Mouse (Mus musculus) urinary bladder, postnatal 4 days (tissue): ENCODE results near the gene Fam50b.

Source experiments
- DNase-seq, 2 experiments: peaks; one replicate each; pipeline ENCODE4 v3.0.0; 2021 to 2022; ENCODE audit warnings: low spot score in 2 of 2

The Fam50b gene

DNA sequence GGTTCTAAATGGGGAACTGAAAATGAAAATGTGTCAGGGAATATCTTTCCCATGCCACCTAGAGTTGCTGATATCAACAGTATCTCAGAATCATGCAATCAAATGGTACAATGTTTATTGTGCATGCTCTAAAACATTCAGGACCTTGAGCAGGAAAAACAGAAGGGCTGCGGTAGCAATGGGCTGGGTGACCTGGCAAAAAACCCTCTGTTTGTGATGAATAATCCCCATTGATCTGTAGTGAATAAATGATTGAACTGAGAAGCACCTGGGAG, 4.0 kb downstream of the Fam50b start:
- no peak for DNase-seq

DNA sequence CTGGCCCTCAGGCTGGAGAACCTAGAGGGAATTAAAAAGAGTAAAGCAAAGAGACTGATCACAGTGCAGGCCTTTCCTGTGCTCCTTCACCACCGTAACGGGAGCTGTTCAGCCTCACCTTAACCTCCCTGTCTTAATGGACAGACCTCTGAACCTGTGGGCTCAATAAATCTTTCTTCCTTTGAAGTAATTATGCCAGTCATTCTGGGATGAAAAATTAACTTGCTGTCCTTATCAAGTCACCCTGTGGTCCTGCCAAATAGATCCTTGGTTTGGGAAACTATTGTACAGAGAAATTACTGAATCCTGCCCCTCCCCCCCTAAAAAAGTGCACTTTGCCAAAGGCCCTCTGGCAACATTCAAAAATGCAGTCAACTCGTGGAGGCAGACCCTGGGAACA, 4.4 kb downstream of the Fam50b start:
- DNase-seq = no peak

DNA sequence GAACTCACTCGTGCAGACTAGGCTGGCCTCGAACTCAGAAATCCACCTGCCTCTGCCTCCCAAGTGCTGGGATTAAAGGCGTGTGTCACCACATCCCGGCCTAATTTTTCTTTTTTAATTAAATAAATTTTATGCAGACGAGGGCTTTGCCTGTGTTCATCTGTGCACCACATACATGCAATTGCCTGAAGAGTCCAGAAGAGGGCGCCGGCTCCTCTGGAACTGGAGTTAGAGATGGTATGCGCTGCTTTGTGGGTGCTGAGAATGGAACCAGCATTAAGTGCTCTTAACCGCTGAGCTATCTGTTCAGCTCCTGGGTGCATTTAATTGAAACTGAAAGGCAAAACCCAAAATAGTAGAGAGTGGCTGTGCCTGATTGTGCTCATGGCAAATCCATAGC, 6.6 kb downstream of the Fam50b start:
- DNase-seq = no peak

DNA sequence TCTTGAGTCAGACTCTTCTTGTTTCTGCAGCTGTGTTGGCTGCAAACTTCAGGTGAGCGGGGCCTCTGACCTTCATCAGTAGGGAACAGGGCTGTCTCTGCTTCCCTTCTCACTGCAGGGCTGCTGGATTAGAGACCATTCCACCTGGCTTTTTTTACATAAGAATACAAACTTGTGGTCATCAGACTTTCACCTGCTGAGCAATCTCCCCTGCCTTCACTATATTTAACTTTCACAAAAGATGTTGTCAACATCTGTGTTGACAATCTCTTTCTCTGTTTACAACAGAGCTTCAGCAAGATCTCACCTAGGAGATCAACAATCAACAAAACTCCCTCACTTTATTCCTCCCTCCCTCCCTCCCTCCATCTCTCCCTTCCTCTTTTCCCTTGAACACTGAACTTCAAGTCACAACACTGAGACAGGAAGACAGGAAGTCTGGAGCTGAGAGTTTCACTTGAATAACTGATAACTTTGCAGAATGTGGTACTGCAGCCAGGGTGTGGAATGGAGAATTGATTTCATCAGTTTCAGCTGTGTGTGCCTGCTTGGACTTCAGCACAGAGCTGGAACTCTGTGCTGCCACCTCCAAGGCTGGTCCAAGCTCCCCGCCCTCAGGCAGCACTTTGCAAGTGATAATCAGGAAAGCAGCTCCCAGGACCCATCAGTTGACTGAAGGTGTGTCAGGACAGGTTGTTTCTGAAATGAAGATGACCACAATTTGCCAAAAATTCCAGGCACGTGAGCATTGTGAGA, 7.3 kb downstream of the Fam50b start:
- no peak for DNase-seq

DNA sequence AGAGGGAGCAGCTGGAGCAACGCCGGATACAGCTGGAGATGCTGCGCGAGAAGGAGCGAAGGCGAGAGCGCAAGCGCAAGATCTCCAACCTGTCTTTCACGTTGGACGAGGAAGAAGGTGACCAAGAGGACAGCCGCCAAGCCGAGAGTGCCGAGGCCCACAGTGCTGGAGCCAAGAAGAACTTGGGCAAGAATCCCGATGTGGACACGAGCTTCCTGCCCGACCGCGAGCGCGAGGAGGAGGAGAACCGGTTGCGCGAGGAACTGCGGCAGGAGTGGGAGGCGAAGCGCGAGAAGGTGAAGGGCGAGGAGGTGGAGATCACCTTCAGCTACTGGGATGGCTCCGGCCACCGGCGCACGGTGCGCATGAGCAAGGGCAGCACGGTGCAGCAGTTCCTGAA, 12.2 kb downstream of the Fam50b start:
- DNase-seq = no peak

DNA sequence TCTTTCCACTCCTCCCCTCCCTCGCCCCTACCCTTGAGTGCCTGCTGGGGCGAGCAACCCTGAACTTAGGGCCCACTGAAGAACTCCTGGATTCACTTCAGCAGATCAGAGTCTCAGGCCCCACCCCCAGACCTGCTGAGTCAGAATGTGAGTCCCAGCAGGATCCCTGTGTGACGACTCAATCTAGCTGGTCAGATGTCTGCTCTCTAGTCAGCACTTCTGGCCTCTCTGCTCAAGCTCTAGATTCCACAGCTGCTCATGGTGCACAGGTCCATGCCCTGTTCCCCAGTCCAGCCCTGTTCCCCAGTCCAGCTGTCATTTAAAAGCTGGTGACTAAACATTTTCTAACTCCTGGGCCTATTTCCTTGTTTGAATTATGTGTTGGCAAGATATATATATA, 13.9 kb downstream of the Fam50b start:
- DNase-seq = no peak

DNA sequence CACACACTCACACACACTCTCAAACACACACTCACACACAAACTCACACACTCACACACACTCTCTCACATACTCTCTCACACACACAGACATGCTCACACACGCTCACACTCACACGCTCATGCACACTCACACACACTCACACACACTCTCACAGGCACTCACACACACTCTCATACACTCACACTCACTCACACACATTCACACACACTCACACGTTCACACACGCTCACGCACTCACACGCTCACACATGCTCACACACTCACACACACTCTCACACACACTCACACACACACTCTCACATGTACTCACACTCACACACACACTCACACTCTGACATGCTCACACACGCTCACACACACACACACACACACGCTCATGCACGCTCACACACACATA, 24.6 kb downstream of the Fam50b start:
- DNase-seq = no peak

DNA sequence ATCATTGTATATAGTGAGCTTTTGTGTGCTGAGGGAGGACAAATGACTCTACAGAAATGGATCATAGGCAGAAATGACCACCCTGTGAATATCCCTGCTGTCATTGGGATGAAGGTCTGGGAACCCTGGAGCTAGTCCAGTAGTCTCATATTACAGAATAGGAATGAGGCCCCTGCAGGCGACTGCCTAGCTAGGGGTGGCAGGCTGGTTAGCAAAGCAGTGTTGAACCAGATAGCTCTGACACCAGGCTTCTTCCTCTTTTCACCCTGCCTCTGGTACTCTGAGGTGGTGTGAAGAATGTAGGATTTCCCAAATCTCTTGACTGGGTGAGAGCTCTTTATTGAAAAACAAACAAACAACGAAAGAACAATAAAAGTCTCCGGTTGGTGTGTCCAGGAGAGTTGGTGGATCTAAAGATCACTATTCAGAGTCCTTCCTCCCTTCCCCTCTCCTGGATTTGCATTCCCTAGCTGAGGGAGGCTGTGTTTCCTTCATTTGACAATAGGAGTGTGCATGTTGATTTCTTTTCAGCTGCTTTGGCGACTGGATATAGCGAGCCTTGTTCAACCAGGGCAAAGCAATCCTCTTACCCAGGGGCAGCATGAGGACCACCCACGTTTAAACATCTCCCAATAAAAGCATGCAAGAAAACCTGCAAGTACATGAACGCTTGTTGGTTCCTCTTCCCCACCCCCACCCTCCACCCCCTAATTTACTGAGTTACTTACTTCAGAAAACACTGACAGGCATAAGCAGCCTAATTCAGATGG, 26.1 kb downstream of the Fam50b start:
- DNase-seq = no peak

DNA sequence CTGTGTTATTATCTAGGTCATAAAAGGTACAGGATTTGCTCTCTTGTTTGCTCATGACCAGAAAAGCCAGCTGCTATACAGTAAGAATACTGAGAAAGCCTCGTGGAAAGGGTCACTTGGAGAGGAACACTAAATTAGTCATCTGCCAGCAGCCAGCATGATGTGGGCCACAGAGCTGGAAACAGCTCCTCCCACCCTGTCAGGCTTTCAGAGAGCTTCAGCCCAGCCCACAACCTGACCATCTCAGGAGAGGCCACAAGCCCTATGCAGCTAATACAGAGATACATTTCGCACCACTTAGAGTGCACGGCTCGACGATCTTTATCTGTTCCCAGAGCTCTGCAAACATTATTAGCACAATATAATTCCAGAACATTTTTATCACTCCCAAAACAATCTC, 27.5 kb downstream of the Fam50b start:
- DNase-seq = no peak

DNA sequence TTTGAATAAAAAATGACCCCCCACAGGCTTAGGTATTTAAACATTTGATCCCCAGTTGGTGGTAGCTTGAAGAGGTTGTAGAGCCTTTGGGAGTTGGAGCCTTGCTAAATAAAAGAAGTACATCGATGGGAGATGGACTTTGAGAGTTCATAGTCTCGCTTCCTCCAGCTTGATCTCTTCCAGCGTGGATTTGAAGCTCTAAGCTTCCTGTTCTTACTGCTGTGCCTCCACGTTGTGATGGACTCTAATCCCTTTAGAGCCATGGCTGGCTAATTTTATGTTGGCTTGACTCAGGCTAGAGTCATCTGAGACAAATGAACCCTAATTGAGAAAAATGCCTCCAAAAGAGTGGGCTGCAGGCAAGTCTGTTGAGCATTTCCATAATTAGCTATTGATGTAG, 28.2 kb downstream of the Fam50b start:
- no peak for DNase-seq

DNA sequence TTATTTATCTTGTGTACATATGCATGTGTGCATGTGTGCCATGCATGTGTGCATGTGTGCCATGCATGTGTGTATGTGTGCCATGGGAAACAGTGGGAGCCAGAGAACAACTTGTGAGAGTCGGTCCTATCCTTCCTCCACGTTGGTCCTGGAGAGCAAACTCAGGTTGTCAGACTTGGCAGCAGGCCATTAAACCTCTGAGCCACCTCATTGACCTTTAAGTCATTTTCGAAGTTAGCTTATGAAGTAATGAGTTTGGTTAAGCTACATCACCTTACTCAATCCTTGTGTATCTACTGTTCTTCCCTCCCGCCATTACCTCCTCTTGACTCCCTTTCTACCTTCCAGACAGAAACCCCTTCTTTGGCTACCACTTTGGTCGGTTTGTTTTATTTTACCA, 30.6 kb downstream of the Fam50b start:
- no peak for DNase-seq

DNA sequence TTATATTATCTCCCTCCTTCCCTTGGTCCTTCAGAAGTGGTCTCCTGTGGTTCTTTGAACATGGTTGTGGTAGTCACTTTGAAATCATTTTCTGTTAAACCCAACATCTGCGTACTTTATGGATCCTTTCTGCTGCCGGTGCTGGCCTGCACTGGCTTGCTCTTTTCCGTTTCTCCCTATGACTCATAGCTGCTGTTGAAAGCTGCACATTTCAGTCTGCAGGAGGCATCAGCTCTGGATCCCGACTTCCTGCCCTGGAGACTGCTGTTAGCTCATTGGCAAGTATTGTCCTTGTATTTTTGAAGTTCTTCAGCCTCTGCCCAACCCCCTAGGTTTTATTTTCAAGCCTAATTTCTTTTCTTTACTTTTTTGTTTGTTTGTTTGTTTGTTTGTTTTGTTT, 31.9 kb downstream of the Fam50b start:
- DNase-seq = no peak

DNA sequence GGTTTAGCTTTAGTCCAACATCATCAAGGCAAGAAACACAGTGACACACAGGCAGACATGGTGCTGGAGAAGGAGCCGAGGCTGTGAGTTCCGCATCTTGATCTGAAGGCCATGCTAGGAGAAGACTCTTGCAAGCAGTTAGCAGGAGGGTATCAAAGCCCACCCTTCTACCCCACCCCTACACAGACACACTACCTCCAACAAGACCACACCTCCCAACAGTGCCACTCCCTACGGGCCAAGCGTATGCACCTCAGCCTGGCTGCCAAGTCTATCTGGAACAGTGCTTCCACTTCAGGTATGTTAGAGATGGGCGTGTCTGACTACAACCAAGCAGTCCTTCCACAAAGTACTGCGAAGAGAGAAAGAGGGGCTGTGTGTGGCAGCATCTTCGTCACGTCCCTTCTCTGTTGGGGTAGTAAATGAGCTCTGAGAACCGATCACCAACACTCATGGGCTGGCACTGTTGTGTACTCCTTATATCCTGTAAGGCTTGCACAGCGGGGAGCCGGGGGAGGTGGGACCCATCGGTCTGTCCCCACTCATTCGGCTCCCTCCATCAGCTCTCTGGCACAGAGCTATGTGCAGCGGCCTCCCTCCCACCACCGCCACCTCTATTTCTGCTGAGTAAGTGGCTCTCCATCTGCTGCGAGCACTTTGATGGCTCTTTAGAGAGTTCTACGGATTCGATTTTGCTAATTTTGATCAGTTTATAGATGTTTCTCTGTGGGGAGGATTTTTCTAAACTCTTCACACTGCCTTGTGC, 33.1 kb downstream of the Fam50b start:
- DNase-seq = no peak

DNA sequence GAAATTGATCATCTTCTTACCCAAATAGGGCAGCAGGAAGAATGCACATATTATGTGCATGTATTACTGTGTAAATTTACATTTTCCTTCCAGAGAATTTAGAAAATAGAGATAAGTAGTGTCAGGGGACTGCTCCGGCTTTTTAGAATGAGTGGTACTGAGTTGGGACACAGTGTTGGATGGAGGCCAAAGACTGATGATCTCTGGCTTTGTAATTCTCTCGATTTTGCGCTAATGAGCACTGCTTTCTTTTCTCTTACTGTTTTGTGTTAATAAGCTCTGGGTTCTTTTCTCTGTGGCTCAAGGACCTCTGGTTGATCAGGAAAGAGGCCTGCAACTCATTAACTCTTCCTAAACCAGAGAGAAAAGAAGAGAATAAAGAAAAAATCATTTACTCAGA, 42.1 kb downstream of the Fam50b start:
- DNase-seq = no peak

DNA sequence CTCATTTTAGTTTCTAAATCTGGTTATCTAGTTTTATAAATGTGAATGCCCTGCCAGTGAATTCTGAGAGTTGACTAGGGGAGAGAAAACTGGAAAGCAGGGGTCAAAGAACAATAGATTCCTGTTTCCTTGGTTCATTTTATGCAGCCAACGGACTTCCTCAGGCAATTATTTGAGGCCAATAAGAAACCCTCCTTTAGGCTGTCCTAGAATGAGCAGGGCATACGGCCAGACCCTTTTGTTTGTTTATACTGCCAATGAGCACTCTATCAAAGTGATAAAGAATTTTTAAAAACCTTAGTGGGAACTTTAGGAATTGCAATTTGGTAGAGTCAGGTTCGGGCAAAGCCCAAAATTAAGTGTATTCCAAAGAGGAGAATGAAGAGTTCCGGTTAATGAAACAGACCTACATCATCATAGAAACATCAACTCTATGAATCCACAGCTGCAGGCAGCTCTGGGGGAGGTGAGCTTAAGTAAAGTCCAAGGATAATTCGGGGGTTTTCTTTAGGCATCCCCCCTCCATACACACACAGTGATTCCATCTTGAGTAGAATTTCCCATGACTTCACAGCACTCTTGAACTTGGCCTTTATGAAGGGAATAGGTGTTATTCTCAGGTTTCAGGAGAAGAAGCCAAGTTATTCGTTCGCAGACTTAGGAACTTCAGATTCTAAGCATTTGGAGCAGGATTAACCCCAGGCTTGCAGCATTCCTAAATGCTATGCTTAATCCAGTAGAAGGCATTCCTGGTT, 46.4 kb downstream of the Fam50b start:
- no peak for DNase-seq

DNA sequence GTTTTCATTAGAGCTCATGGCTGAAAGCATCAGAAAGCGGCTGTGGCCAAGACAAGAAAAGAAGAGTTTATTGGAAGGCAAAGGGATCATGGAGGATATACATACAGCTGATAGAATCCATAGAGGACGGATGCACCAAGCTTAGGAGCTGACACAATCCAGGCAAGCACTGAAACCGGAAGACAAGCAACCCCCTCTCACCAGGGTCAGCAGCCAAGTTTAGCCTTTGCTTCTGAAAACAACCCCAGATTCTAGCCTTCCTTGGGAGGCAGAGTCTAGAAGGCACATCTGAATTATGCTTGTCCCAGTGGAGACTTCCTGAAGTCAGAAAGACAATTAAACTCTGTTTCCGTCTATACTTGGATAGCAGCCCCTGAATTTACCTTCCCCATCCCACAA, 47.0 kb downstream of the Fam50b start:
- no peak for DNase-seq

DNA sequence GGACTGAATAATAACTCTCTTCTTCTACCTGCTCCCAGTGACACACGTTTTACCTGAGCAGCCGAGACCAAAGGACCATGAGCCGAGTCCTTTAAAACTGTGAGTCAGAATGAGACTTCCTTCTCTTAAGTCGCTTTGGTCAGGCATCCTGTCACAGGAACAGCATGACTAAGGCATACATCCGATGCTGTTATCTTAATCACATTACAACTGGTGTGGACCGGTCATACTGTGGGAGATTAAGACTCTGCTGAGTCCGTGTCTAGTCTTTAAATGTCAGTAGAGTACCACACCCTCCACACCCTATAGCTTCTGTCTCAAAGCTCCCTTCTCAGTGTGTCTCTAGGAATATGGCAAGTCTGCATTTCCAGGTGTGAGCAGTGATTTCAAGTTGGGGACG, 50.2 kb downstream of the Fam50b start:
- DNase-seq = no peak

DNA sequence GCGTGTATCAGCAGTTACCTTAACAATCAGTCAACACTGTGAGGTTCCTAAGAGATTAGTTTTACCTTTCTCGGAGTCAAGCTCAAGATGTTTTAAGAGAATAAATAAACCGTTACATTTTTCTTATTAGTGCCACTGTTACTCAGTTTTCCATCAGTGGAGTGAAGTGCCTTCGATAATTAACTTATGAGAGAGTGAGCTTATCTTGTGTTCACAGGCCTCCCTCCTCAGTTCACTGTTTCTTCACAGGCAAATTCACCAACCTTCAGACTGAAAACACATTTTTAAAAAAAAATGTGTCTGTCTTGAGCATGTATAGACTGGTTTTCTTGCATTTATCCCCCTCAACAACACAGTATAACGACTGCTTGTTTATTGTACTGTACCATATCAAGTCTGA, 52.0 kb downstream of the Fam50b start:
- no peak for DNase-seq

DNA sequence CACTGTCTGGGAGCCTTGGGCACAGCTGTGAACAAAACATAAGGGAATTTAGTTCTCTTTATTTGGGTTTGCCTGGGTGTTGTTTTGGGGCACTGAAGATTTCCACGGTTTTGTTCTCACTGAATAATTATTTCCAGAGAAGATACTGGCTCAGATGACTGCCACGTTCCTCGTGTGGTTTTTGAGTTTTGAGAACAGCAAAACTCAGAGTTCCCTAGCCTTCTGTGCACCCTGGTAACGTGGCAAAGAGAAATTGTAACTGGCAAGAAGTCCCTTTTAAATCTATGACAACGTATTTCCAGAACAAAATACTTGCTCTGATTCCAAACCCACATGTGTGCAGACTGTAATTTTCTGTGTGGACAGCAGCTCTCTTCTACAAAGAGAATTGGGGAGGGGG, 52.9 kb downstream of the Fam50b start:
- DNase-seq = no peak

DNA sequence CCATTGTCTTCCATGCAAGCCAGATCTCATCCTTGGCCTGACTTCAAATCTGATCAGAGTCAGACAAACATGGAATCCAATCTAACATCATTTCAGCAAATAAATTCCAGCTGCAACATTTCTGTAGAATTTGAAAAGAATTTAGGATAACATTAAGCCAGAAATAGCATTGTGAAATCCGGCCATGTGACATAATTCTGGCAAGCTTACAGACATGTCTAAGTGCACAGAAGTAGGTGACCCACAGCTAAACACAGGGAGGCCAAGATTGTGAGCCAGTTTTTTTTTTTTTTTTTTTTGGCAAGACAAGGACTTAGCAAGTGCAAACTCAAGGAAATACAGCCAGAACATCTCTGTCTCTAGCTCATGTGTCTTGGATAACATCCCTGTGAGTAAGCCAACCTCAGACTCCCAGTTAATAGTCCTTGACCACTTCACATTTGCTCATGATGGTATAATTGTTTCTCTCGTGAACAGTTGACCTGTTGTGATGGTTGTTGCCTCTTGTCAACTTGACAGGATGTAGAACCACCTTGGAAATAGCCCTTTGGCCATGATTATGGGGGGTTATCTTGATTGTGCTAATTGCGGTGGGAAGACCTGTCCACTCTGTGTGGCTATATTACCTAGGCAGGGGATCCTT, 54.6 kb downstream of the Fam50b start:
- peak in 1 of 2 experiments; percentile 36 for DNase-seq

DNA sequence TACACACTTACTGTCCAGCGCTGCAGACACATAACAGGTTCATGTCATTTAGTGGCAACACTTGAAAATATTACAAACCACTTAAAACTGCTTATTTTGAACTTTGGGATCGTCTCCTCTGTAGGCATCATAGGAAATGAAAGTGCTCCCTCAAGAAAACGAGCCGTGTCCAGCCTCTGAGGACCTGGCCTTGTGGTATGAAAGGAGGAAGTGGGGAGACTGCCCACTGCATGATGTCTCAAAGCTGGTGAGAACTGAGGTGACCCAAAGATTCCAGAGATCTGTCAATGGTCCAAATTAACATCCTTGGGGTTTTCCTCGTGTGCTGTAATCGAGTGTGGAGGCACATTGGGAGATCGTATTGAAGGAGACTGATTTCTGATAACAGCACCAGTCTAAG, 58.4 kb downstream of the Fam50b start:
- DNase-seq = no peak

DNA sequence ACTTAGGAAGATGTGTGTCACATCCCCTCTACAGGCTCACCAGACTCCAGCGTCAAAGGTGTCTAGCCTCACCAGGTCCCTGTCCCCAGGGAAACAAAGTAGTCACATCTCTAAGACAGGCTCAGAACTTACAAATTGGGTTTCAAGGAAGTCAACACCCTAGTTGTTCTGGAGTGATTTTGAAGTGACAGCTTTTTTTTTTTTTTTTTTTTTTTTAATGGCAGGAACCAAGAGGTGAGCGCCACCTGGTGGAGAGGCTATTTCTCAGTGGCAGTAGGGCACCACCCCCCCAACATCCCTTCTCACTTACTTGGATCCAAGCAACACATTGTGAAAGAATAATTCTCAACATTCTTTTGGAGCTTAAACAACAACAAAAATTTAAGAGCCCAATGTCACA, 59.2 kb downstream of the Fam50b start:
- DNase-seq = peak in 1 of 2 experiments; percentile 72
